ENCODE assay signal across 20 mouse cellular contexts in the genomic region with DNA sequence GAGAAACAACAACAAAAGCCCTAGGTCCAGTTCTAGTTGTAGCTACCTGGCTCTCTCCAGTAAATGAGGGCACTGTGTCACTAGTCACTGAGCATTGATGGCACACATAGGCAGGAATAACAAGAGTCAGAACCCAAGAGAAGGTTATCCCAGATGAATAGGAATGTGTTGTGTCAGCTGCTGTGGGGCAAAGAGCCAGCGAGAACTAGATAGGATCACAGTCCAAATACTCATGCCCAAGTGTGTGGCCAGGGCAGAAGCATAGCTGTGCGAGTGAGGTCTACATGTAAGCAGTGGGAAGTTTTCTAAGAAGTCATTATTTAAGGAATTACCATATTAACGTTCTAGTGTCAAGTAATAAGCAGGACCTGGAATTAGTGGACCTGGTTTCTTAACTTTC. TPM values are rescaled to one million over a fixed set of nuclear protein-coding genes. Genes with fewer than 3 reads are reported as not detected.
A peak's percentile ranks its signal among the peaks of the same experiment; 100 is the strongest.
DNase-seq lines count a peak whose midpoint lies in the region; ATAC-seq and TF ChIP-seq lines count a peak whose summit lies in the region.
"Had no signal": no experiment of that assay in that cellular context is flagged by ENCODE, and none has a peak within 500 bp of the region (broad histone marks: within the 10 kb centered on the region; RNA-seq: fewer than 3 reads in every experiment).

No protein-coding gene starts in this region.

- H3K4me3 ChIP-seq in gastrocnemius, adult 2 months: no peak overlapping the region
- H3K4me3 ChIP-seq in kidney, embryonic 15.5 days (replicated peaks): no peak overlapping the region
- H3K4me3 ChIP-seq: embryonic facial prominence, embryonic 15.5 days; erythroblast, embryonic 14.5 days; forebrain, embryonic 10.5 days; hindbrain, embryonic 10.5 days had no signal

- DNase-seq in gastrocnemius, postnatal 10 days: peak; percentile 5
- no peak for DNase-seq in gastrocnemius, adult 2 months
- peak; percentile 15 for DNase-seq in kidney, adult 11 months
- peak; percentile 33 for DNase-seq in kidney, adult 9 months
- peak; percentile 17 to 46 for DNase-seq in kidney, postnatal 36 days
- no peak for DNase-seq in retina, postnatal 1 day
- DNase-seq: adrenal gland, adult 8-10 months; adrenal gland, postnatal 36 days; B cell, adult 2 months; cerebellum, adult 2 months; cerebellum, postnatal 10 days had no signal

- no peaks in the 10 kb centered on the region for H3K9me3 ChIP-seq in kidney, embryonic 15.5 days (replicated peaks)
- H3K9me3 ChIP-seq: embryonic facial prominence, embryonic 15.5 days; forebrain, embryonic 10.5 days; G1E; hindbrain, embryonic 10.5 days had no signal

- H3K4me2 ChIP-seq in kidney, embryonic 15.5 days: no peak overlapping the region
- H3K4me2 ChIP-seq: embryonic facial prominence, embryonic 15.5 days; hindbrain, embryonic 14.5 days had no signal

- H3K27me3 ChIP-seq in kidney, embryonic 15.5 days: no peaks in the 10 kb centered on the region
- H3K27me3 ChIP-seq: embryonic facial prominence, embryonic 15.5 days had no signal

- no peak overlapping the region for H3K9ac ChIP-seq in kidney, embryonic 15.5 days
- H3K9ac ChIP-seq: embryonic facial prominence, embryonic 15.5 days; hindbrain, embryonic 14.5 days had no signal

- TF ChIP-seq CTCF in gastrocnemius, adult 2 months (IDR thresholded peaks at IDR 0.05): no peak

- WGBS in kidney, embryonic 15.5 days: 78% methylated on average over 3 of the region's 3 CpGs

- H3K36me3 ChIP-seq in kidney, embryonic 15.5 days: no peaks in the 10 kb centered on the region
- H3K36me3 ChIP-seq: embryonic facial prominence, embryonic 15.5 days; forebrain, embryonic 10.5 days; G1E; hindbrain, embryonic 10.5 days had no signal

- no peaks in the 10 kb centered on the region for H3K4me1 ChIP-seq in kidney, embryonic 15.5 days
- H3K4me1 ChIP-seq: embryonic facial prominence, embryonic 15.5 days; forebrain, embryonic 10.5 days; hindbrain, embryonic 10.5 days had no signal

- H3K27ac ChIP-seq in gastrocnemius, adult 2 months: no peak overlapping the region
- no peak overlapping the region for H3K27ac ChIP-seq in kidney, embryonic 15.5 days
- H3K27ac ChIP-seq: embryonic facial prominence, embryonic 15.5 days; forebrain, embryonic 10.5 days; hindbrain, embryonic 10.5 days; hindbrain, embryonic 14.5 days had no signal

- ATAC-seq in kidney, embryonic 15.5 days (replicated peaks; ENCODE audit: low FRiP score): no peak
- ATAC-seq: CD4-positive, CD25-positive, alpha-beta regulatory T cell, adult 4 months; forebrain, embryonic 14.5 days had no signal

- intact Hi-C loops in gastrocnemius, adult 2 months (cut with DNase I): no loop called here

RNA-seq across cellular contexts. Expression of a gene that starts 28.0 kb away (rescaled TPM):
- total RNA-seq in gastrocnemius, postnatal 10 days (2021): 10 to 100 TPM; 34.3 to 35.4 TPM
- total RNA-seq in gastrocnemius, adult 2 months (2021): 10 to 100 TPM; 42.4 to 42.5 TPM
- polyA plus RNA-seq in kidney, embryonic 15.5 days (2015; fragmentation: Nextera tagmentation; extraction: Ambion mirVana): 37.8 and 38.2 TPM in 2 replicates

RNA-seq across cellular contexts. Expression of a gene that starts 37.7 kb away (rescaled TPM):
- total RNA-seq in gastrocnemius, postnatal 10 days (2021): 1 to 10 TPM; 2.4 to 2.5 TPM
- total RNA-seq in gastrocnemius, adult 2 months (2021): 1 to 10 TPM; 2.2 to 2.6 TPM
- 5.1 and 5.3 TPM in 2 replicates for polyA plus RNA-seq in kidney, embryonic 15.5 days (2015; fragmentation: Nextera tagmentation; extraction: Ambion mirVana)
- polyA plus RNA-seq: CD4-positive, CD25-positive, alpha-beta regulatory T cell, adult 4 months; erythroblast, embryonic 14.5 days; G1E had no signal

Comparison
In these comparisons a context has a peak if more than half of its experiments do, and no peak if none do; other contexts are left out.
1. DNase-seq: peak in gastrocnemius, postnatal 10 days (single experiment), kidney, adult 11 months (single experiment), kidney, adult 9 months (single experiment) and kidney, postnatal 36 days (2 of 2); none in gastrocnemius, adult 2 months (single experiment) and retina, postnatal 1 day (single experiment).